ENCODE assay signal across 8 mouse cellular contexts in the genomic region with DNA sequence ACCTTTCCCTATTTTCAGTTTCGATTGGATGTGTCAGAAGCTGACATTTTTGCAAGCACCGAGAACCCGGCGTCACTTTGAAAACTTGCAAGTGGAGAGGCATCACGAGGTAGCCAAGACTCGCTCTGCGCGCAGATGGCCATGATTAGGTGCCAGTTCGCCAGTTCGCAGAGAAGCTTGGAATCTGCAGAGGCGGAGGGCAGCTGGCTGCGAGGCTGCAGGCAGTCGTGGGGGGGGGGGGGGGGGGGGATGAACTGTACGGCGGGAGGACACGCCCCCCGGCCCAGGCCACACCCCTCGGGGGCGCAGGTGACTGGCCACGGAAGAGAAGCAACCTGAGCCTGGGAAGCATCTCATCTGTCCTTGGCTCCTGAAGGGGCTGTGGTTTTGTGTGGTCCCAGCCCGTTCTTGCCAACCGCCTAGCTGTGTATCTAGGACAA.
DNase-seq lines count a peak whose midpoint lies in the region; ATAC-seq and TF ChIP-seq lines count a peak whose summit lies in the region.

No protein-coding gene starts in this region.

- no peaks in the 10 kb centered on the region for H3K36me3 ChIP-seq in intestine, embryonic 16.5 days (ENCODE audit: control insufficient read depth, insufficient read depth, low read length)
- no peaks in the 10 kb centered on the region for H3K36me3 ChIP-seq in midbrain, embryonic 10.5 days
- H3K36me3 ChIP-seq in stomach, postnatal 0 days (ENCODE audit: control insufficient read depth, insufficient read depth, low read length): no peaks in the 10 kb centered on the region

- peak overlapping the region; percentile 59 for H3K4me2 ChIP-seq in intestine, embryonic 16.5 days (ENCODE audit: low read depth, low read length)
- peak overlapping the region; percentile 42 for H3K4me2 ChIP-seq in stomach, postnatal 0 days (replicated peaks; ENCODE audit: low read depth)

- H3K9ac ChIP-seq in intestine, embryonic 16.5 days (ENCODE audit: low read depth, low read length): no peak overlapping the region; the same call in 1 of the 2 replicates
- peak overlapping the region; percentile 27; the same call in 1 of the 2 replicates for H3K9ac ChIP-seq in stomach, postnatal 0 days (ENCODE audit: low read length)

- no peaks in the 10 kb centered on the region for H3K4me1 ChIP-seq in intestine, embryonic 16.5 days (ENCODE audit: control insufficient read depth, insufficient read depth, low read length)
- peaks cover 10% of the 10 kb centered on the region for H3K4me1 ChIP-seq in midbrain, embryonic 10.5 days
- no peaks in the 10 kb centered on the region for H3K4me1 ChIP-seq in stomach, postnatal 0 days (replicated peaks; ENCODE audit: control insufficient read depth, insufficient read depth)

- peak; percentile 15 for DNase-seq in gastrocnemius, postnatal 10 days
- no peak for DNase-seq in gastrocnemius, adult 18-20 months (ENCODE audit: low spot score)
- DNase-seq in thymus, postnatal 25 days: peak; percentile 11
- DNase-seq in thymus, adult 18-20 months: no peak
- DNase-seq in midbrain, embryonic 10.5 days (ENCODE audit: low spot score): peak; percentile 28
- peak; percentile 24 for DNase-seq in stomach, postnatal 0 days (ENCODE audit: low spot score)
- no peak for DNase-seq in ovary, postnatal 10 days (ENCODE audit: low spot score)

- 4% methylated on average over 21 of the region's 22 CpGs for WGBS in intestine, embryonic 16.5 days
- 11% methylated on average over 19 of the region's 22 CpGs for WGBS in midbrain, embryonic 10.5 days
- 5% methylated on average over 18 of the region's 22 CpGs for WGBS in stomach, postnatal 0 days

- TF ChIP-seq CTCF in stomach, postnatal 0 days (IDR thresholded peaks at IDR 0.05; ENCODE audit: low read depth): no peak

- no peak overlapping the region for H3K27ac ChIP-seq in intestine, embryonic 16.5 days (ENCODE audit: low read length)
- no peak overlapping the region for H3K27ac ChIP-seq in midbrain, embryonic 10.5 days (replicated peaks)
- no peak overlapping the region for H3K27ac ChIP-seq in stomach, postnatal 0 days (replicated peaks)

- 0 out of 2 replicates have a peak, but pooled peaks cover 2% of the 10 kb centered on the region for H3K27me3 ChIP-seq in intestine, embryonic 16.5 days (replicated peaks; ENCODE audit: control insufficient read depth, insufficient read depth, low read length)
- peaks cover 30% of the 10 kb centered on the region for H3K27me3 ChIP-seq in midbrain, embryonic 10.5 days (ENCODE audit: low read depth, poor library complexity, severe bottlenecking)
- H3K27me3 ChIP-seq in stomach, postnatal 0 days (ENCODE audit: control insufficient read depth, insufficient read depth, low read length): no peaks in the 10 kb centered on the region

- H3K9me3 ChIP-seq in intestine, embryonic 16.5 days (ENCODE audit: control insufficient read depth, low read length): 0 out of 2 replicates have a peak, but pooled peaks cover 5% of the 10 kb centered on the region
- no peaks in the 10 kb centered on the region; the same call in 1 of the 2 replicates for H3K9me3 ChIP-seq in midbrain, embryonic 10.5 days (replicated peaks)
- H3K9me3 ChIP-seq in stomach, postnatal 0 days (ENCODE audit: control insufficient read depth, low read length): 0 out of 2 replicates have a peak, but pooled peaks cover 2% of the 10 kb centered on the region

- ATAC-seq in intestine, embryonic 16.5 days: no peak
- ATAC-seq in stomach, postnatal 0 days (ENCODE audit: low FRiP score, low TSS enrichment): no peak

- no peak for TF ChIP-seq EP300 in stomach, postnatal 0 days (optimal IDR thresholded peaks at IDR 0.05)

- H3K4me3 ChIP-seq in intestine, embryonic 16.5 days (ENCODE audit: low read length): peak overlapping the region; percentile 34
- peak overlapping the region; percentile 39 for H3K4me3 ChIP-seq in midbrain, embryonic 10.5 days
- H3K4me3 ChIP-seq in stomach, postnatal 0 days (ENCODE audit: low read depth, low read length): peak overlapping the region; percentile 18

Comparison
In these comparisons a context has a peak if more than half of its experiments do, and no peak if none do; other contexts are left out.
1. DNase-seq: peak in gastrocnemius, postnatal 10 days (single experiment), thymus, postnatal 25 days (single experiment), midbrain, embryonic 10.5 days (single experiment) and stomach, postnatal 0 days (single experiment); none in gastrocnemius, adult 18-20 months (single experiment), thymus, adult 18-20 months (0 of 2) and ovary, postnatal 10 days (single experiment).
2. Peak in every context shown above with its lines, with median percentiles within 50 percentile points of each other: H3K4me3 ChIP-seq.